Mouse (Mus musculus) MEL (cell line): ENCODE measurements around the gene Cd164. TPM values are rescaled to one million over a fixed set of nuclear protein-coding genes. Genes with fewer than 3 reads are reported as not detected.

Source experiments
- DNase-seq: peaks from one replicate; pipeline ENCODE4 v3.0.0; 2011; ENCODE audit warnings: low read depth, low spot score
- H3K27ac ChIP-seq: 2 replicates; pipeline ENCODE4 v1.5.1; 2012; ENCODE audit warnings: low read depth, mild to moderate bottlenecking, control low read depth, low read length, moderate library complexity; ENCODE audit not compliant: control insufficient read depth
- H3K27me3 ChIP-seq, 2 experiments: fragments of 150-350 bp in 1 of 2; sonication (generic) in 1 of 2; 2 replicates each; pipeline ENCODE4 v1.6.1; 2012; ENCODE audit warnings: low read length in 2 of 2, mild to moderate bottlenecking in 2 of 2, improper control_type of control experiment in 1 of 2, moderate library complexity in 1 of 2; ENCODE audit not compliant: insufficient read depth in 2 of 2, control insufficient read depth in 1 of 2
- H3K36me3 ChIP-seq, 2 experiments: 2 replicates each; pipeline ENCODE4 v1.6.1; 2012 to 2014; ENCODE audit warnings: low read length in 2 of 2, improper control_type of control experiment in 1 of 2, inconsistent platforms in 1 of 2, mild to moderate bottlenecking in 1 of 2; ENCODE audit not compliant: insufficient read depth in 2 of 2, control insufficient read depth in 1 of 2
- H3K4me1 ChIP-seq, 2 experiments: fragments of 150-350 bp in 1 of 2; sonication (generic) in 1 of 2; 2 replicates each; pipeline ENCODE4 v1.6.1; 2012; ENCODE audit warnings: low read length in 2 of 2, improper control_type of control experiment in 1 of 2, mild to moderate bottlenecking in 1 of 2; ENCODE audit not compliant: insufficient read depth in 2 of 2, control insufficient read depth in 1 of 2
- H3K4me3 ChIP-seq, 2 experiments: fragments of 150-350 bp in 1 of 2; sonication (generic) in 1 of 2; 2 replicates each; pipeline ENCODE4 v1.5.1; 2012; ENCODE audit warnings: low read depth in 2 of 2, low read length in 2 of 2, mild to moderate bottlenecking in 2 of 2, moderate library complexity in 2 of 2, control low read depth in 1 of 2, improper control_type of control experiment in 1 of 2; ENCODE audit not compliant: control insufficient read depth in 1 of 2, insufficient read depth in 1 of 2
- H3K79me2 ChIP-seq: 2 replicates; pipeline ENCODE4 v1.6.1; 2012; ENCODE audit warnings: mild to moderate bottlenecking, low read length, moderate library complexity; ENCODE audit not compliant: control insufficient read depth, poor library complexity, insufficient read depth
- H3K9ac ChIP-seq: 2 replicates; pipeline ENCODE4 v1.6.1; 2012; ENCODE audit warnings: low read depth, mild to moderate bottlenecking, control low read depth, low read length, moderate library complexity; ENCODE audit not compliant: control insufficient read depth, poor library complexity, severe bottlenecking
- H3K9me3 ChIP-seq: fragments of 150-350 bp; sonication (generic); replicated peaks from 2 replicates; pipeline ENCODE4 v1.6.1; 2012; ENCODE audit warnings: mild to moderate bottlenecking, low read length, improper control_type of control experiment, moderate library complexity; ENCODE audit not compliant: insufficient read depth
- BHLHE40 ChIP-seq: IDR thresholded peaks from 2 replicates; pipeline ENCODE4 v1.6.1; 2012; ENCODE audit warnings: low read depth, mild to moderate bottlenecking, inconsistent platforms, low read length, improper control_type of control experiment, borderline replicate concordance
- CHD1 ChIP-seq: IDR thresholded peaks from 2 replicates; pipeline ENCODE4 v1.6.1; 2012; ENCODE audit warnings: low read depth, mild to moderate bottlenecking, inconsistent platforms, low read length, improper control_type of control experiment
- CHD2 ChIP-seq: IDR thresholded peaks from 2 replicates; pipeline ENCODE4 v1.6.1; 2011; ENCODE audit warnings: low read length, improper control_type of control experiment
- ETS1 ChIP-seq: IDR thresholded peaks from 2 replicates; pipeline ENCODE4 v1.6.1; 2012; ENCODE audit warnings: low read depth, mild to moderate bottlenecking, inconsistent platforms, low read length, improper control_type of control experiment, moderate library complexity
- GABPA ChIP-seq: IDR thresholded peaks from 2 replicates; pipeline ENCODE4 v1.6.1; 2012; ENCODE audit warnings: low read depth, mild to moderate bottlenecking, inconsistent platforms, low read length, improper control_type of control experiment, moderate library complexity
- GATA1 ChIP-seq: IDR thresholded peaks from 2 replicates; pipeline ENCODE4 v1.6.1; 2011; ENCODE audit warnings: low read depth, low read length, improper control_type of control experiment
- HCFC1 ChIP-seq: IDR thresholded peaks from 2 replicates; pipeline ENCODE4 v1.6.1; 2012; ENCODE audit warnings: low read depth, mild to moderate bottlenecking, inconsistent platforms, low read length, improper control_type of control experiment, moderate library complexity
- KAT2A ChIP-seq: conservative IDR thresholded peaks from 2 replicates; pipeline ENCODE4 v1.6.1; 2012; ENCODE audit warnings: low read depth, low read length, improper control_type of control experiment, inconsistent platforms
- MAFK ChIP-seq: IDR thresholded peaks from 2 replicates; pipeline ENCODE4 v1.6.1; 2011; ENCODE audit warnings: low read depth, mild to moderate bottlenecking, low read length, improper control_type of control experiment, borderline replicate concordance
- MAX ChIP-seq: IDR thresholded peaks from 2 replicates; pipeline ENCODE4 v1.6.1; 2011; ENCODE audit warnings: low read length, improper control_type of control experiment
- MAZ ChIP-seq: IDR thresholded peaks from 2 replicates; pipeline ENCODE4 v1.6.1; 2012; ENCODE audit warnings: low read depth, mild to moderate bottlenecking, inconsistent platforms, low read length, improper control_type of control experiment
- MEF2A ChIP-seq: IDR thresholded peaks from 2 replicates; pipeline ENCODE4 v1.6.1; 2014; ENCODE audit warnings: low read depth, mild to moderate bottlenecking, inconsistent platforms, low read length, improper control_type of control experiment; ENCODE audit not compliant: poor library complexity, insufficient replicate concordance, severe bottlenecking; ENCODE audit errors: extremely low read depth
- MYB ChIP-seq: IDR thresholded peaks from 2 replicates; pipeline ENCODE4 v1.6.1; 2011; ENCODE audit warnings: mild to moderate bottlenecking, low read depth, low read length, improper control_type of control experiment
- NRF1 ChIP-seq: IDR thresholded peaks from 2 replicates; pipeline ENCODE4 v1.6.1; 2014; ENCODE audit warnings: low read depth, mild to moderate bottlenecking, inconsistent platforms, low read length, improper control_type of control experiment, moderate library complexity; ENCODE audit not compliant: poor library complexity, insufficient read depth, severe bottlenecking
- POLR2A ChIP-seq, 2 experiments: IDR thresholded peaks; 2 replicates each; pipeline ENCODE4 v1.6.1; 2011 to 2012; ENCODE audit warnings: low read length in 2 of 2, mild to moderate bottlenecking in 2 of 2, control low read depth in 1 of 2, improper control_type of control experiment in 1 of 2, low read depth in 1 of 2, moderate library complexity in 1 of 2; ENCODE audit not compliant: control insufficient read depth in 1 of 2, insufficient read depth in 1 of 2, poor library complexity in 1 of 2
- POLR2AphosphoS2 ChIP-seq: IDR thresholded peaks from 2 replicates; pipeline ENCODE4 v1.6.1; 2011; ENCODE audit warnings: low read length, improper control_type of control experiment
- RAD21 ChIP-seq: IDR thresholded peaks from 2 replicates; pipeline ENCODE4 v1.6.1; 2011; ENCODE audit warnings: mild to moderate bottlenecking, low read depth, low read length, improper control_type of control experiment
- RCOR1 ChIP-seq: IDR thresholded peaks from 2 replicates; pipeline ENCODE4 v1.6.1; 2012; ENCODE audit warnings: low read depth, mild to moderate bottlenecking, inconsistent platforms, low read length, improper control_type of control experiment
- TAL1 ChIP-seq: IDR thresholded peaks from 2 replicates; pipeline ENCODE4 v1.6.1; 2012; ENCODE audit warnings: mild to moderate bottlenecking, inconsistent platforms, low read length, moderate library complexity, mixed read lengths
- TBP ChIP-seq: IDR thresholded peaks from 2 replicates; pipeline ENCODE4 v1.8.0; 2011; ENCODE audit warnings: low read depth, low read length, improper control_type of control experiment
- TCF12 ChIP-seq: IDR thresholded peaks from 2 replicates; pipeline ENCODE4 v1.6.1; 2014; ENCODE audit warnings: low read depth, mild to moderate bottlenecking, inconsistent platforms, low read length, improper control_type of control experiment, moderate library complexity
- UBTF ChIP-seq: IDR thresholded peaks from 2 replicates; pipeline ENCODE4 v1.6.1; 2012; ENCODE audit warnings: low read depth, mild to moderate bottlenecking, inconsistent platforms, low read length, improper control_type of control experiment, moderate library complexity, borderline replicate concordance; ENCODE audit not compliant: insufficient read depth
- USF2 ChIP-seq, 2 experiments: IDR thresholded peaks; 2 replicates each; pipeline ENCODE4 v1.6.1; 2011 to 2012; ENCODE audit warnings: improper control_type of control experiment in 2 of 2, low read length in 2 of 2, borderline replicate concordance in 1 of 2, inconsistent platforms in 1 of 2, low read depth in 1 of 2, mild to moderate bottlenecking in 1 of 2; ENCODE audit not compliant: insufficient read depth in 1 of 2
- ZC3H11A ChIP-seq: IDR thresholded peaks from 2 replicates; pipeline ENCODE4 v1.6.1; 2012; ENCODE audit warnings: low read depth, mild to moderate bottlenecking, inconsistent platforms, low read length, improper control_type of control experiment
- ZMIZ1 ChIP-seq: IDR thresholded peaks from 2 replicates; pipeline ENCODE4 v1.6.1; 2012; ENCODE audit warnings: low read depth, mild to moderate bottlenecking, inconsistent platforms, low read length, improper control_type of control experiment, moderate library complexity
- polyA plus RNA-seq, 2 experiments: library from polyadenylated mRNA; stranded (reverse) in 1 of 2; unstranded in 1 of 2; fragments of >175 nt in 1 of 2; fragments of >200 nt in 1 of 2; gene quantifications; 2 replicates each; pipeline versions ENCODE4 v1.2.1 to v1.2.4; 2012; ENCODE audit warnings: low replicate concordance in 2 of 2, low read depth in 1 of 2; ENCODE audit not compliant: insufficient read length in 2 of 2, insufficient read depth in 1 of 2, missing spikeins in 1 of 2
- total RNA-seq: library from RNA; depleted of rRNA; stranded (reverse); fragments of 300-350 nt; gene quantifications from 2 replicates; pipeline ENCODE4 v1.2.3, GENCODE M21; 2012

The Cd164 gene
- total and polyA plus RNA-seq, 3 experiments = 21.4 to 59.4 TPM; not detected in 1

DNA sequence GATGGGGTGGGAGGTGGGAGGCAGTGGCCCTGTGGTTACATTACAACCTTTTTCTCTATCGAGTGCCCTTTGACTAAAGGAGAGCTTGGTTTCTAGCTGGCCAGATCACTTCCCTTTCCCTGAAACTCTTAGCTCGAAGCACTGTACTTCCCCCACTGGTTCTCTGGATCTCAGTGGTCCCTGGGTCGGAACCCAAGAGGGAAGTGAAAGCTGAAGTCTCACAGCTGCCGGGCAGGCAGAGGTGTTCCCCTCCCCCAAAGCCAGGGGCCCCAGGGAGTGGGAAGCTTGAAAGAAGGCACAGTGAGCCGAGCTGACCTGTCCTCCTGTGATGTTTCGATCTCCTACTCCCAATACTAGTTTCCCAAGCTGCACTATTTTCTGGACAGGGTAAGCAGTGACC, 54.0 kb downstream of the Cd164 start:
- DNase-seq = no peak
- Histone ChIP-seq H3K27ac (no peak overlapping the region), H3K4me1 (no peaks in the 10 kb centered on the region), H3K36me3 (no peaks in the 10 kb centered on the region), H3K9me3 (no peaks in the 10 kb centered on the region), H3K9ac (no peak overlapping the region), H3K27me3 (peaks cover 0 to 12% of the 10 kb centered on the region in 2 experiments; a peak in 3 of 4 replicates), H3K79me2 (no peaks in the 10 kb centered on the region), H3K4me3 (no peak overlapping the region)
- TF ChIP-seq CHD2 (no peak), ZC3H11A (no peak), ETS1 (no peak), POLR2A (IDR thresholded peaks at IDR 0.05; ENCODE audit: control insufficient read depth in 1 of 2, insufficient read depth in 1 of 2, low read depth in 1 of 2, low read length in 2 of 2, poor library complexity in 1 of 2) (no peak), HCFC1 (no peak), GATA1 (no peak), RAD21 (no peak), TCF12 (no peak), POLR2AphosphoS2 (no peak), MEF2A (no peak), UBTF (no peak), TBP (no peak), ZMIZ1 (no peak), USF2 (IDR thresholded peaks at IDR 0.05; ENCODE audit: borderline replicate concordance in 1 of 2, insufficient read depth in 1 of 2, low read depth in 1 of 2, low read length in 2 of 2) (no peak)

GRCm38 (mm10) chr10:41575451-41576327, 56.5 kb downstream of the Cd164 start:
- no peak for DNase-seq
- Histone ChIP-seq H3K4me3 (no peak overlapping the region), H3K36me3 (no peaks in the 10 kb centered on the region), H3K9ac (no peak overlapping the region), H3K4me1 (no peaks in the 10 kb centered on the region), H3K9me3 (no peaks in the 10 kb centered on the region), H3K27ac (no peak overlapping the region), H3K79me2 (no peaks in the 10 kb centered on the region), H3K27me3 (peaks cover 4 to 13% of the 10 kb centered on the region in 2 experiments; a peak in 3 of 4 replicates)
- TF ChIP-seq GATA1 = no peak
- TF ChIP-seq MYB = no peak
- TF ChIP-seq GABPA = no peak
- TF ChIP-seq CHD1 = no peak
- TF ChIP-seq MAX = no peak
- TF ChIP-seq MAZ = no peak
- TF ChIP-seq BHLHE40 = no peak
- TF ChIP-seq POLR2A (IDR thresholded peaks at IDR 0.05; ENCODE audit: control insufficient read depth in 1 of 2, insufficient read depth in 1 of 2, low read depth in 1 of 2, low read length in 2 of 2, poor library complexity in 1 of 2) = no peak
- TF ChIP-seq POLR2AphosphoS2 = no peak
- no peak for TF ChIP-seq RCOR1
- no peak for TF ChIP-seq ZMIZ1
- TF ChIP-seq HCFC1 = no peak
- TF ChIP-seq TBP = no peak
- no peak for TF ChIP-seq TAL1
- no peak for TF ChIP-seq USF2 (IDR thresholded peaks at IDR 0.05; ENCODE audit: borderline replicate concordance in 1 of 2, insufficient read depth in 1 of 2, low read depth in 1 of 2, low read length in 2 of 2)
- no peak for TF ChIP-seq RAD21
- no peak for TF ChIP-seq MAFK
- no peak for TF ChIP-seq KAT2A
- no peak for TF ChIP-seq NRF1
